Mouse (Mus musculus) heart, embryonic 13.5 days (tissue): ENCODE data around the gene Abcg4. TPM values are rescaled to one million over a fixed set of nuclear protein-coding genes. Genes with fewer than 3 reads are reported as not detected.

Experiments used
- ATAC-seq: fragments of 200-750 bp; cut with Nextera tagmentation; 2 replicates; pipeline ENCODE4 v1.8.0; 2017; ENCODE audit warnings: moderate TSS enrichment; ENCODE audit not compliant: insufficient number of reproducible peaks, low FRiP score, low TSS enrichment; ENCODE audit errors: extremely low read depth
- H3K27ac ChIP-seq: fragments of 300-500 bp; sonication (generic); replicated peaks from 2 replicates; pipeline ENCODE4 v1.5.1; 2015; ENCODE audit warnings: moderate library complexity, mild to moderate bottlenecking, inconsistent platforms
- H3K27me3 ChIP-seq: fragments of 300-500 bp; sonication (generic); replicated peaks from 2 replicates; pipeline ENCODE4 v1.6.1; 2015; ENCODE audit warnings: mild to moderate bottlenecking, inconsistent platforms
- H3K36me3 ChIP-seq: fragments of 300-500 bp; sonication (generic); 2 replicates; pipeline ENCODE4 v1.6.1; 2015; ENCODE audit warnings: mild to moderate bottlenecking, inconsistent platforms
- H3K4me1 ChIP-seq: fragments of 300-500 bp; sonication (generic); 2 replicates; pipeline ENCODE4 v1.6.1; 2015; ENCODE audit warnings: inconsistent platforms
- H3K4me2 ChIP-seq: fragments of 300-500 bp; sonication (generic); 2 replicates; pipeline ENCODE4 v1.6.1; 2015; ENCODE audit warnings: inconsistent platforms, mild to moderate bottlenecking, moderate library complexity
- H3K4me3 ChIP-seq: fragments of 300-500 bp; sonication (generic); 2 replicates; pipeline ENCODE4 v1.5.1; 2015; ENCODE audit warnings: moderate library complexity, mild to moderate bottlenecking, inconsistent platforms
- H3K9ac ChIP-seq: fragments of 300-500 bp; sonication (generic); 2 replicates; pipeline ENCODE4 v1.6.1; 2015; ENCODE audit warnings: inconsistent platforms, mild to moderate bottlenecking, moderate library complexity
- H3K9me3 ChIP-seq: fragments of 300-500 bp; sonication (generic); 2 replicates; pipeline ENCODE4 v1.6.1; 2016; ENCODE audit warnings: inconsistent platforms
- WGBS: fragments of 180-500 bp; shearing (Covaris S2); methylation state at CpG from one replicate; pipeline ENCODE4 v1.1.7; 2015; ENCODE audit warnings: mixed read lengths; 5-methylcytosine and 5-hydroxymethylcytosine counted together
- polyA plus RNA-seq: library from polyadenylated mRNA; unstranded; fragments of >200 nt; fragmentation: Nextera tagmentation; extraction: Ambion mirVana; gene quantifications from 2 replicates; pipeline ENCODE4 v1.2.1, GENCODE M21; 2015

The Abcg4 gene
- polyA plus RNA-seq, 1 experiment from 2014 or later = 3.5 TPM

DNA sequence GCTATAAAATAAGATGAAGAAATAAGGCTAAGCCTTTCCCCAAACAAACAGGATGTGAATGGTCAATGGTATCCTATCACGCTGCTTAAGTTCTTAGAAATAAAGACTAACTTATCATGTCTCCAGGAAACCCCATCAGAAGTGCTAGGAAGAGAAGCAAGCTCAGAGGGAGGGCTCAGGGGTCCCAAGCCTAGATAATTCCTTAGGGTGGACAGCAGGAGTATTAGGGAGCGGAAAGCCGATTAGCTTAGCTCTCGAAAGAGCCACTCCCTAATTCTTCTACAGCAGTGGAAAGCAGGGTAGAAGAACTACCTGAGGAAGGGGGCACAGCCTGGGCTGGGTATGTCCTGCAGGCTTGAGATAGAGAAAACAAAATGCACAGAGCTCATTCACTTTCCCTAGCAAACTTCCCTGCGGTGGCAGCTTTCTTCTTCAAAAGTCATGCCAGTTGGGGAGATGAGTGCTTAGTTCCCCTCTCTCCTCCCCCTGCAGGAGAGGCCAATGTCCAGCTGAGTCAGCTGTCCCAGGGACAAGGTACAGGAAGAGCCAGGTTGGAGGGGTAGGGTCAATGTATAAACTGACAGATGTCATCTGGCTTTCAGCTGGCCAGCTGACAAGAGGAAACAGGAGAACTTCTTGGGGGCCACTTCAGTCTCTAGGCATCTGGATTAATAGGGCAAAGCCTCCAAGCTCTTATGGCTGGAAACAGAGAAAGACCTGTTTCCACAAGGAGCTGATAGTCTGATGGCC is 29.8 kb upstream of the Abcg4 start:
- peak overlapping the region; percentile 94 for H3K4me3 ChIP-seq
- no peaks in the 10 kb centered on the region for H3K27me3 ChIP-seq
- WGBS = 54% methylated on average over 5 of the region's 5 CpGs
- no peaks in the 10 kb centered on the region for H3K9me3 ChIP-seq
- no peak for ATAC-seq
- peaks cover 31% of the 10 kb centered on the region for H3K4me1 ChIP-seq
- H3K36me3 ChIP-seq = peaks cover 41% of the 10 kb centered on the region
- H3K27ac ChIP-seq = no peak overlapping the region
- peak overlapping the region; percentile 98 for H3K4me2 ChIP-seq
- peak overlapping the region; percentile 95 for H3K9ac ChIP-seq

DNA sequence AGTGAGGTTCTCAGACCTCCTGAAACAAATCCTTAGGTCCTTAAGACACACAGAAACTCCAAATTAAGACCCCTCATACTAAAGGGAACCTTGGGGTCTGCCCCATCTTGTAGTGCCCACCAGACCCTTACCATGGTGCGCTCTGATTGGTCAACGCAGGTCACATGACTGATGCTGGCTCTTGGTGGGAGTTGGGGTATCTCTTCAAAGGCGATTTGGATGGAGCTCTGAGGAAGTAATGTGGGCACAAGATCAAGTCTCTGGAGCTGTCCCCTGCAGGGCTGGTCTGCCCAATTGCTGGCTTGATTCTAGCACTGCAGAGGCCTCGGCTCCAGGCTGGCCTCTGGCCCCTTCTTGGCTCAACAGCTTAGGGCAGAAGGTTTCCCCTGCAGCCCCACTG is 29.0 kb upstream of the Abcg4 start:
- no peak for ATAC-seq
- Histone ChIP-seq H3K36me3 (peaks cover 47% of the 10 kb centered on the region), H3K27me3 (no peaks in the 10 kb centered on the region), H3K4me1 (peaks cover 31% of the 10 kb centered on the region), H3K9ac (0 out of 2 replicates have a peak overlapping the region, but pooled peaks have one; percentile 95), H3K9me3 (no peaks in the 10 kb centered on the region), H3K4me2 (peak overlapping the region; percentile 98), H3K27ac (no peak overlapping the region), H3K4me3 (no peak overlapping the region)
- WGBS = 77% methylated on average over 4 of the region's 4 CpGs

DNA sequence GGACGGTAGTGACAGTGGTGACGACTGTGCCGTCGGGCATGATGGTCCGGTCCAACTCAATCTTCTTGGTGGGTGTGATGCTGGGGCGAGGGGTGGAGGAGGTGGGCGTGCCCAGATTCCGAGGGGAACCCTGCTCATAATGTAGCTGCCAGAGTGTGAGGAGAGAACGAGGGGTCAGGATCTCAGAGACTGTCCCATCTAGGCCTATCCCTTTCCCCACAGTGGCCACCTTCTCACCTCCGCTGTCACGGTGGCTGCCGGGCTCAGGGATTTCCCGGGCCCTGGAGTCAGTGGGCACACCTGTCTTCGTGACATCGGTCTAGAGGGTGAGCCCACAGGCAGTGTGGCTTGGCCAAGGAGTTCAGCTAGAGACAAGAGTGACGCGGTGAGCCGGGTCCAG is 26.5 kb upstream of the Abcg4 start:
- H3K36me3 ChIP-seq = peaks cover 47% of the 10 kb centered on the region
- no peaks in the 10 kb centered on the region for H3K27me3 ChIP-seq
- no peak overlapping the region for H3K4me3 ChIP-seq
- peaks cover 41% of the 10 kb centered on the region for H3K4me1 ChIP-seq
- H3K9ac ChIP-seq = no peak overlapping the region
- H3K4me2 ChIP-seq = no peak overlapping the region
- H3K9me3 ChIP-seq = no peaks in the 10 kb centered on the region
- WGBS = 90% methylated on average over 18 of the region's 18 CpGs
- ATAC-seq = no peak
- H3K27ac ChIP-seq = no peak overlapping the region

DNA sequence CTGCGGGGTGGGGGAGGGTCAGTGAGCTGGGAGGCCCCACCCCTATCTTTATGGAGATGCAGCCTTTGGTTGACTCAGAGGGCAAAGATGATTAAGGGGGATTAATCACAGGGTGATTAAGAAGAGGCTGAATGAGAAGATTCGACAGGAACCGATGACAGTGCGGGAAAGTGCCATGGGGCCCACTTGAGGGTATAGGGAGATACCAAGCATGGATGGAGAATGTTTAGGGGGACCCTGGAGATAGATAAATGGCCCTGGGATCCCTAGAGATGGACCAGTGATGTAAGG is 25.8 kb upstream of the Abcg4 start:
- Histone ChIP-seq H3K36me3 (peaks cover 47% of the 10 kb centered on the region), H3K9ac (no peak overlapping the region), H3K27ac (no peak overlapping the region), H3K4me2 (no peak overlapping the region), H3K4me1 (peaks cover 39% of the 10 kb centered on the region), H3K9me3 (no peaks in the 10 kb centered on the region), H3K4me3 (no peak overlapping the region), H3K27me3 (no peaks in the 10 kb centered on the region)
- 74% methylated on average over 4 of the region's 4 CpGs for whole genome bisulfite sequencing
- no peak for ATAC-seq

DNA sequence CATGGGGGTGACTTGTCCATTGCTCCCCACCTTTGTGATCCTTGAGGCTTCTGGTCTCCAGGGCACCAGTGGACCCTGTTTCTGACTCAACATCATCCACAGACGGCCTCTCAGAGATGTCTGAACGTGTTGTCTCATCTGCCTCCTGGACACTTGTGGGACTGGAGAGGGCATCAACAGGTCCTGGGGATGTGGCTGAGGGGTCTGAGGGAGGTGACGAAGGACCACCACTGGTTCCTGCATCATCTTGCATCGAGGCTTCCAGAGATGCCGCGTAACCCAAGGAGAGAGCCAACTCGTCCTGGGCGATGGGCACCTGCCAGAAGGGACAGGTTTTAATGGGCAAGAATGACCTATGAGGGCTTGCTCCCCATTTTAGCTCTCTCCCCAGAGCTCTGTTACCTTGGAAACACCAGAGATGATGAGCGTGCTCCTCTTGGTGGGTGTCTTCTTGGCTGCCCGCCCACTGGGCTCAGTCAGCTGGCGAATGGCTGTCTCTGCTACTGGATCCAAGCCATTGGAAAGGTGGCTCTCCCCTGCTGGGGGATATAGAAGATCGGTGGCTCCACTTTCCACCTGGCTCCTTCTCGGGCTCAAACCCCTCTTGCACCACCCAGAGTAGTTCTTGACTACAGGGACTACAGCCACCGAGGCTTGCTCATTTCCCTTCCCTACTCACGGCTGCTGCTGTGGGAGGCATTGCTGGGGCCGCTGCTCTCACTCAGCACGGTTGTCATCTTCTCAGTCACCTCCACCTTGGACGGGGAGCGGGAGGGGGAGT is 25.3 kb upstream of the Abcg4 start:
- Histone ChIP-seq H3K4me2 (no peak overlapping the region), H3K9ac (no peak overlapping the region), H3K4me3 (no peak overlapping the region), H3K27ac (no peak overlapping the region), H3K27me3 (no peaks in the 10 kb centered on the region), H3K36me3 (peaks cover 47% of the 10 kb centered on the region), H3K9me3 (no peaks in the 10 kb centered on the region), H3K4me1 (peaks cover 33% of the 10 kb centered on the region)
- WGBS = 76% methylated on average over 19 of the region's 19 CpGs
- ATAC-seq = no peak

DNA sequence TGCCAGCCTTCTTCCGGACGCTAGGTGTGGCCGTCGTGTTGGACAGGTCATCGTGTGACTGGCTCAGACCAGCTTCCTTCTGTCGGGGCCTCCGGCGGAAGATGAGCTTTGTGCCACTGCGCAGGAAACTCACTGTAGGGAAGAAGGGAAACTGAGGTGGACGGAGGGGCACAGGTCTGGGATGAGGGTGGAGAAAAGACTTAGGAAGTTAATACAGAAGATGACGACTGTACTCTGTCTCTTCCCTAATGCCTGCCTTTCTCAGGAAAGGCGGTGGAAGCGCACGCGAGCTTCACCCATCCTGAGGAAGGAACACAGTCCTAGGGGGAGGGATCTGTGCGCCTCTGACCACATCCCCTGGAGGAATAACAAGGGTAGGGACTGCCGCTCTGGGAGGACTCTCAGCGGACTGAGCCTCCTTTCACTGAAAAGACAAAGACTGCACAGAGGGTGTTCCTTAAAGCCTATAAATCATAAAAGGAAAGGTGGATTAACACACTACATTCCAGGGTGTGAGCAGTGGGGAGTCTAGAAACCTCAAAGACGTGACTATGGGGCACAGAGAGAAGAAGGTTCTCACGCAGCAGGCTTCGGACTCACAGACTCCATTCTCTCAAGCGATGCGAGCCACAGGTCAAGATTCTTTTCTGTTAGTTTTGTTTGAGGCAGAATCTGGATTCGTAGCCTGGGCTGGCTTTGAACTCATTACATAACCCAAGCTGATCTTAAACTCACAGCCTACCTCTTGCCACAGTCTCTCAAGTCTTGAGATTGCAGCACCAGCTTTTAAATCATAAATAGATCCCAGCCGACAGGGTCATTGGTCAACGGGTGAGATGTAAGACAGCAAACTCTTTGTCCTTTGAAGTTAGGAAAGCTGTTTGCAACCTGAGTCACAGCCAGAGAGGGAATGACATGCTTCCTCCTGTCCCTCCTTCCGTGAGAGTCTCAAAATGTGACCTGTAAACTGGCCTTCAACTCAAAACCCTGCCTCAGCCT is 23.0 kb upstream of the Abcg4 start:
- peak overlapping the region; percentile 34; the same call in 1 of the 2 replicates for H3K27ac ChIP-seq
- no peak for ATAC-seq
- H3K4me3 ChIP-seq = peak overlapping the region; percentile 7; the same call in 1 of the 2 replicates

DNA sequence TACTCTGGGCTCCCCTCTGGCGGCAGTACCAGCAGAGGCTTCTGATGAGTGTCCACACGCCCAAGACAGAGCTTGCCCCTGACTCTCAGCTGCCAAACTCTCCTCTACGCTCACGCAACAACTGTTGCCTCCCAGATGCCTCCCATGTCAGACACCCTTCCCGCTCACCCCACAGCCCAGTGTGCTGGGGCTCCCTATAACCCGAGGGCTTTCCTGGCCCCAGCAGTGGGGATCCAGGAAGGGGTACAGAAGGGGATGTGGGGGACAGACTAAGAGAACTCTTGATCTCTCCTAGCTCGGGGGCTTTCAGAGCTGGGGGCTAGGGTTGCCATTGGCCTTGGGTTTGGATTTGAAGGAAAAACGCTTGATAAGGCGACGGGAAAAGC is 22.3 kb upstream of the Abcg4 start:
- peak overlapping the region; percentile 7; the same call in 1 of the 2 replicates for H3K4me3 ChIP-seq
- H3K27ac ChIP-seq = peak overlapping the region; percentile 34; the same call in 1 of the 2 replicates
- no peak for ATAC-seq
- H3K4me2 ChIP-seq = peak overlapping the region; percentile 50
- H3K9me3 ChIP-seq = no peaks in the 10 kb centered on the region
- WGBS = 26% methylated on average over 10 of the region's 10 CpGs
- peak overlapping the region; percentile 54 for H3K9ac ChIP-seq
- H3K36me3 ChIP-seq = peaks cover 32% of the 10 kb centered on the region
- no peaks in the 10 kb centered on the region for H3K27me3 ChIP-seq
- H3K4me1 ChIP-seq = peaks cover 19% of the 10 kb centered on the region

More for the DNA sequence above, 23.0 kb upstream of the Abcg4 start:
- WGBS = 21% methylated on average over 27 of the region's 27 CpGs
- peaks cover 19% of the 10 kb centered on the region for H3K4me1 ChIP-seq
- H3K36me3 ChIP-seq = peaks cover 39% of the 10 kb centered on the region
- no peaks in the 10 kb centered on the region for H3K9me3 ChIP-seq
- peak overlapping the region; percentile 54 for H3K9ac ChIP-seq
- H3K4me2 ChIP-seq = peak overlapping the region; percentile 50
- no peaks in the 10 kb centered on the region for H3K27me3 ChIP-seq

DNA sequence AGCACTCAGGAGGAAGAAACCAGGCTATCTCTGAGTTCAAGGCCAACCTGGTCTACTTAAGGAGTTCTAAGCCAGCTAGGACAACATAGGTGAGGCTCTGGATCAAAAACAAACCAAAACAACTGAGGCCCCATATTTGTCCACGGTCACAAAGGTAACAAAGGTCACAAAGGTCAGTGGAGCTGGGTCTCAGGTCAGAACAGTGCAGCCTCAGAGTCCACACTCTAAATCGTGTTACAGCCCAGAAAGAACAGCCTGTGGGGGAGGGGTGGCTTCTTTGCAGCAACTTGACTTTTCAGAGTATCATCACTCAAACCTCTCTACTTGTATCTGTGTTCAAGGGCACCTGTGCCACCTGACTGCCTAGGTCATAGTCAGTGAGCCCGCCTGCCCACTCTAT is 21.3 kb upstream of the Abcg4 start:
- ATAC-seq = no peak
- no peak overlapping the region for H3K9ac ChIP-seq
- peaks cover 22% of the 10 kb centered on the region for H3K36me3 ChIP-seq
- no peak overlapping the region for H3K4me2 ChIP-seq
- no peaks in the 10 kb centered on the region for H3K27me3 ChIP-seq
- no peak overlapping the region for H3K27ac ChIP-seq
- H3K4me3 ChIP-seq = no peak overlapping the region
- H3K9me3 ChIP-seq = no peaks in the 10 kb centered on the region
- 77% methylated on average over 3 of the region's 3 CpGs for WGBS
- H3K4me1 ChIP-seq = peaks cover 22% of the 10 kb centered on the region

DNA sequence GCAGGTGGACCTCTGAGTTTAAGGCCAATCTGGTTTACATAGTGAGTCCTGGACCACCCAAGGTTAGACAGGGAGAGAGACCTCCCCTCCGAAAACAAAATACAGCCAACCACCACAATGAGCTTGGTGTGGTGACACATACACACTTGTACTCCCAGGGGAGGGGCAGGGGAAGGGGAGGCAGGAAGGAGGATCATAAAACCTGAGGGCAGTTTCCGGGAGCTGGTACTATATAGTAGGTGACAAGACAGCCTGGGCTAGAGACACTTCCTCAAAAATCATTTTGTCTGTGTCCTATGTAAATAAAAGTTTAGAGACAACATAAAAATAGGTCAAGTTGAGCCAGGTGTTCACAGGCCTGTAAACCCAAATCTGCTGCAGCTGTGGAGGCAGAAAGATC is 18.8 kb upstream of the Abcg4 start:
- no peak for ATAC-seq
- no peaks in the 10 kb centered on the region for H3K9me3 ChIP-seq
- H3K9ac ChIP-seq = no peak overlapping the region
- H3K4me2 ChIP-seq = no peak overlapping the region
- no peak overlapping the region for H3K4me3 ChIP-seq
- H3K27ac ChIP-seq = no peak overlapping the region
- peaks cover 9% of the 10 kb centered on the region for H3K36me3 ChIP-seq
- H3K4me1 ChIP-seq = peaks cover 34% of the 10 kb centered on the region
- no peaks in the 10 kb centered on the region for H3K27me3 ChIP-seq
- WGBS = 82% methylated on average over 2 of the region's 2 CpGs

DNA sequence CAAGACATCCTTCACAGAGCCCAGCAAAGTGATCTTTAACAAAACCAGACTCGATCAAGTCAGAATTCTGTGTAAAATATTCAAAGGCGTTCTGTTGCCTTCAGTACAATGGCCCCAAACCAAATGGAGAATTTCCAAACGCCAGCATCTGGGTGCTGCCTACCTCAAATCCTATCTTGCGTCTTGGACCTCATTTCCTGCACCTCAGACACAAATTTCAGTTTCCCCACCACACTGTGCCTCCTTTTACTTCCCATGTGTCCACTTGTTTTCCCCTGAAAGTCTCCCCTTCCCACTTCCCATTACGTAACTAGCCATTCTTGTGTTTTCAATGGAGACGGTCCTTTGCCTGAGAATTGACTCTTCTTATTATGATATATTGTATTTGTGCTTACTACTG is 18.1 kb upstream of the Abcg4 start:
- Histone ChIP-seq H3K36me3 (peaks cover 16% of the 10 kb centered on the region), H3K4me1 (peaks cover 28% of the 10 kb centered on the region), H3K9ac (no peak overlapping the region), H3K9me3 (no peaks in the 10 kb centered on the region), H3K27ac (no peak overlapping the region), H3K4me2 (peak overlapping the region; percentile 70; the same call in 1 of the 2 replicates), H3K27me3 (no peaks in the 10 kb centered on the region), H3K4me3 (no peak overlapping the region)
- no peak for ATAC-seq
- WGBS = 87% methylated on average over 6 of the region's 6 CpGs
